Mouse (Mus musculus) spleen, adult 2 months (tissue): ENCODE measurements around the gene Hs3st3a1.

ENCODE experiments used
- CTCF ChIP-seq: fragments of 200-500 bp; IDR thresholded peaks from 2 replicates; pipeline ENCODE4 v1.5.1; 2011; ENCODE audit warnings: mild to moderate bottlenecking, inconsistent platforms; ENCODE audit not compliant: insufficient read depth, insufficient read length, insufficient replicate concordance; ENCODE audit errors: extremely low read depth
- POLR2A ChIP-seq: fragments of 200-500 bp; IDR thresholded peaks from 2 replicates; pipeline ENCODE4 v1.6.1; 2011; ENCODE audit warnings: low read depth, low read length, inconsistent platforms

DNA sequence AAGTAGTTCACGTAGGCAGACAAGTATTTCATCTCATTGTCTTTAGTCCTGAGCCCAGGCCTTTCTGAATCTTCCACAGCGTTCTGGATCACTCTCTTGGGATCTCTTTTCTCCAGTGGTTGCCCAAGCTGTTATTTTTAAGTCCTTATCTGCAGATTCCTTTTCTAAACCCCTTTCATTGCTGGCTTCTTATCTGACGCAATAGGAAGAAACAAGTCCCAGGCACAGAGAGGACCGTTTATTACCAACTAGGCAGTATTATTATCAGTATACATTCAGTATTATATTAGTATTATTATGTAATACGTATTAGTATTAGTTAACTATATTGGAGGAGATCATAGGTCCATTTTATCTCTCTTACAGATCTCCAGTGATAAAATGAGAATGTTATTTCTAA lies 78.3 kb downstream of the Hs3st3a1 start:
- TF ChIP-seq CTCF = no peak
- TF ChIP-seq POLR2A = no peak
